ENCODE assay signal across 18 mouse cellular contexts in genomic region chr3:28841886-28842649, GRCm38 (mm10). TPM values are rescaled to one million over a fixed set of nuclear protein-coding genes. Genes with fewer than 3 reads are reported as not detected.
DNase-seq lines count a peak whose midpoint lies in the region; ATAC-seq and TF ChIP-seq lines count a peak whose summit lies in the region.
"Had no signal": no experiment of that assay in that cellular context is flagged by ENCODE, and none has a peak within 500 bp of the region (broad histone marks: within the 10 kb centered on the region; RNA-seq: fewer than 3 reads in every experiment).

No protein-coding gene starts in this region.

- no peaks in the 10 kb centered on the region for H3K27me3 ChIP-seq in stomach, embryonic 16.5 days (ENCODE audit: control insufficient read depth, insufficient read depth, low read length)
- H3K27me3 ChIP-seq in stomach, postnatal 0 days (ENCODE audit: control insufficient read depth, insufficient read depth, low read length) = no peaks in the 10 kb centered on the region
- H3K27me3 ChIP-seq in intestine, embryonic 16.5 days (replicated peaks; ENCODE audit: control insufficient read depth, insufficient read depth, low read length) = no peaks in the 10 kb centered on the region
- H3K27me3 ChIP-seq: embryonic facial prominence, embryonic 15.5 days; liver, embryonic 13.5 days had no signal

- no peak for TF ChIP-seq EP300 in stomach, postnatal 0 days (optimal IDR thresholded peaks at IDR 0.05)

- no peaks in the 10 kb centered on the region for H3K9me3 ChIP-seq in stomach, embryonic 16.5 days (replicated peaks; ENCODE audit: control insufficient read depth, low read length)
- no peaks in the 10 kb centered on the region for H3K9me3 ChIP-seq in stomach, postnatal 0 days (ENCODE audit: control insufficient read depth, low read length)
- no peaks in the 10 kb centered on the region for H3K9me3 ChIP-seq in intestine, embryonic 16.5 days (ENCODE audit: control insufficient read depth, low read length)
- H3K9me3 ChIP-seq: embryonic facial prominence, embryonic 15.5 days; liver, embryonic 13.5 days had no signal

- no peak for TF ChIP-seq CTCF in stomach, postnatal 0 days (IDR thresholded peaks at IDR 0.05; ENCODE audit: low read depth)
- no peak for TF ChIP-seq CTCF in gastrocnemius, adult 2 months (IDR thresholded peaks at IDR 0.05)

- intact Hi-C loops in gastrocnemius, adult 2 months (cut with DNase I) = no loop called here

- H3K27ac ChIP-seq in stomach, embryonic 16.5 days (ENCODE audit: low read length) = no peak overlapping the region
- H3K27ac ChIP-seq in stomach, postnatal 0 days (replicated peaks) = no peak overlapping the region
- no peak overlapping the region for H3K27ac ChIP-seq in intestine, embryonic 16.5 days (ENCODE audit: low read length)
- H3K27ac ChIP-seq in gastrocnemius, adult 2 months = no peak overlapping the region
- H3K27ac ChIP-seq: embryonic facial prominence, embryonic 15.5 days; hindbrain, embryonic 14.5 days; layer of hippocampus, adult 2 months; liver, embryonic 13.5 days had no signal

- no peaks in the 10 kb centered on the region for H3K4me1 ChIP-seq in stomach, embryonic 16.5 days (ENCODE audit: control insufficient read depth, insufficient read depth, low read length)
- no peaks in the 10 kb centered on the region for H3K4me1 ChIP-seq in stomach, postnatal 0 days (replicated peaks; ENCODE audit: control insufficient read depth, insufficient read depth)
- no peaks in the 10 kb centered on the region for H3K4me1 ChIP-seq in intestine, embryonic 16.5 days (ENCODE audit: control insufficient read depth, insufficient read depth, low read length)
- H3K4me1 ChIP-seq: embryonic facial prominence, embryonic 15.5 days; liver, embryonic 13.5 days had no signal

- 0 out of 2 replicates have a peak, but pooled peaks have one; percentile 10 for ATAC-seq in stomach, embryonic 16.5 days (ENCODE audit: insufficient read depth, low FRiP score)
- no peak for ATAC-seq in stomach, postnatal 0 days (ENCODE audit: low FRiP score, low TSS enrichment)
- peak; percentile 76 for ATAC-seq in intestine, embryonic 16.5 days
- ATAC-seq: CD4-positive, CD25-positive, alpha-beta regulatory T cell, adult 4 months had no signal

- no peak overlapping the region for H3K4me2 ChIP-seq in stomach, embryonic 16.5 days (ENCODE audit: low read depth, low read length)
- no peak overlapping the region for H3K4me2 ChIP-seq in stomach, postnatal 0 days (replicated peaks; ENCODE audit: low read depth)
- no peak overlapping the region for H3K4me2 ChIP-seq in intestine, embryonic 16.5 days (ENCODE audit: low read depth, low read length)
- H3K4me2 ChIP-seq: embryonic facial prominence, embryonic 15.5 days; hindbrain, embryonic 14.5 days; liver, embryonic 13.5 days had no signal

- no peaks in the 10 kb centered on the region for H3K36me3 ChIP-seq in stomach, embryonic 16.5 days (ENCODE audit: control insufficient read depth, insufficient read depth, low read length)
- no peaks in the 10 kb centered on the region for H3K36me3 ChIP-seq in stomach, postnatal 0 days (ENCODE audit: control insufficient read depth, insufficient read depth, low read length)
- no peaks in the 10 kb centered on the region for H3K36me3 ChIP-seq in intestine, embryonic 16.5 days (ENCODE audit: control insufficient read depth, insufficient read depth, low read length)
- H3K36me3 ChIP-seq: embryonic facial prominence, embryonic 15.5 days; liver, embryonic 13.5 days had no signal

- no peak overlapping the region for H3K9ac ChIP-seq in stomach, embryonic 16.5 days (ENCODE audit: low read length)
- H3K9ac ChIP-seq in stomach, postnatal 0 days (ENCODE audit: low read length) = no peak overlapping the region
- H3K9ac ChIP-seq in intestine, embryonic 16.5 days (ENCODE audit: low read depth, low read length) = no peak overlapping the region
- H3K9ac ChIP-seq: embryonic facial prominence, embryonic 15.5 days; hindbrain, embryonic 14.5 days; liver, embryonic 13.5 days had no signal

- 41% methylated on average over 3 of the region's 3 CpGs for WGBS in stomach, embryonic 16.5 days
- WGBS in stomach, postnatal 0 days = 37% methylated on average over 3 of the region's 3 CpGs
- 24% methylated on average over 3 of the region's 3 CpGs for WGBS in intestine, embryonic 16.5 days

- no peak overlapping the region for H3K4me3 ChIP-seq in stomach, embryonic 16.5 days (replicated peaks; ENCODE audit: low read length)
- no peak overlapping the region for H3K4me3 ChIP-seq in stomach, postnatal 0 days (ENCODE audit: low read depth, low read length)
- H3K4me3 ChIP-seq in intestine, embryonic 16.5 days (ENCODE audit: low read length) = no peak overlapping the region
- H3K4me3 ChIP-seq in gastrocnemius, adult 2 months = no peak overlapping the region
- H3K4me3 ChIP-seq: embryonic facial prominence, embryonic 15.5 days; layer of hippocampus, adult 2 months; liver, embryonic 13.5 days had no signal

- peak; percentile 8 for DNase-seq in kidney, adult 11 months
- DNase-seq in kidney, adult 8-10 months = no peak
- DNase-seq in stomach, postnatal 0 days (ENCODE audit: low spot score) = no peak
- no peak for DNase-seq in ovary, postnatal 10 days (ENCODE audit: low spot score)
- no peak for DNase-seq in gastrocnemius, adult 2 months
- DNase-seq: adrenal gland, postnatal 10 days; cerebellum, postnatal 36 days; liver, embryonic 13.5 days; lung, postnatal 14 days; thymus, postnatal 4 days had no signal

RNA-seq across cellular contexts. Expression of gene Rpl22l1, which starts 36.8 kb away (rescaled TPM):
- polyA plus RNA-seq in stomach, embryonic 16.5 days (2015; fragmentation: Nextera tagmentation; extraction: Ambion mirVana) = 325 and 430 TPM in 2 replicates
- 404 and 420 TPM in 2 replicates for polyA plus RNA-seq in stomach, postnatal 0 days (2015; fragmentation: Nextera tagmentation; extraction: Ambion mirVana)
- 324 and 343 TPM in 2 replicates for polyA plus RNA-seq in intestine, embryonic 16.5 days (2015; fragmentation: Nextera tagmentation; extraction: Ambion mirVana)
- 100 to 1,000 TPM; 126 to 178 TPM for total RNA-seq in gastrocnemius, adult 2 months (2021)

RNA-seq across cellular contexts. Expression of gene Gm1527, which starts 50.3 kb away (rescaled TPM):
- not detected in 2 replicates for polyA plus RNA-seq in stomach, embryonic 16.5 days (2015; fragmentation: Nextera tagmentation; extraction: Ambion mirVana)
- not detected in 2 replicates for polyA plus RNA-seq in stomach, postnatal 0 days (2015; fragmentation: Nextera tagmentation; extraction: Ambion mirVana)
- not detected in 2 replicates for polyA plus RNA-seq in intestine, embryonic 16.5 days (2015; fragmentation: Nextera tagmentation; extraction: Ambion mirVana)
- total RNA-seq in gastrocnemius, adult 2 months (2021) = not detected
- total RNA-seq: heart, adult 8-10 months; layer of hippocampus, adult 2 months; left cerebral cortex, postnatal 14 days had no signal
- polyA plus RNA-seq: CD4-positive, CD25-positive, alpha-beta regulatory T cell, adult 4 months; embryonic facial prominence, embryonic 15.5 days; hindbrain, embryonic 14.5 days; liver, embryonic 13.5 days had no signal
